Mouse (Mus musculus) forebrain, embryonic 14.5 days (tissue): ENCODE measurements around the gene Trhr2. TPM values are rescaled to one million over a fixed set of nuclear protein-coding genes. Genes with fewer than 3 reads are reported as not detected.

Source experiments
- ATAC-seq: fragments of 200-750 bp; cut with Nextera tagmentation; 2 replicates; pipeline ENCODE4 v1.8.0; 2017; ENCODE audit warnings: mild to moderate bottlenecking, moderate library complexity
- DNase-seq: peaks from one replicate; pipeline ENCODE4 v3.0.0-alpha.2; 2015; ENCODE audit warnings: low spot score
- H3K27ac ChIP-seq: fragments of 300-500 bp; sonication (generic); 2 replicates; pipeline ENCODE4 v1.5.1; 2014; ENCODE audit warnings: low read depth, mild to moderate bottlenecking, control low read depth, low read length, moderate library complexity
- H3K27me3 ChIP-seq: fragments of 300-500 bp; sonication (generic); replicated peaks from 2 replicates; pipeline ENCODE4 v1.6.1; 2014; ENCODE audit warnings: low read length, control low read depth, mixed read lengths; ENCODE audit not compliant: control insufficient read depth, insufficient read depth
- H3K36me3 ChIP-seq: fragments of 300-500 bp; sonication (generic); 2 replicates; pipeline ENCODE4 v1.6.1; 2014; ENCODE audit warnings: low read length, control low read depth; ENCODE audit not compliant: control insufficient read depth, insufficient read depth
- H3K4me1 ChIP-seq: fragments of 300-500 bp; sonication (generic); 2 replicates; pipeline ENCODE4 v1.6.1; 2014; ENCODE audit warnings: antibody characterized with exemption, low read length, control low read depth; ENCODE audit not compliant: control insufficient read depth, insufficient read depth
- H3K4me2 ChIP-seq: fragments of 300-500 bp; sonication (generic); 2 replicates; pipeline ENCODE4 v1.6.1; 2014; ENCODE audit warnings: mild to moderate bottlenecking, control low read depth, low read length
- H3K4me3 ChIP-seq: fragments of 300-500 bp; sonication (generic); 2 replicates; pipeline ENCODE4 v1.5.1; 2014; ENCODE audit warnings: low read depth, low read length, control low read depth
- H3K9ac ChIP-seq: fragments of 300-500 bp; sonication (generic); 2 replicates; pipeline ENCODE4 v1.6.1; 2014; ENCODE audit warnings: mild to moderate bottlenecking, low read length, control low read depth, moderate library complexity
- H3K9me3 ChIP-seq: fragments of 300-500 bp; sonication (generic); replicated peaks from 2 replicates; pipeline ENCODE4 v1.6.1; 2016; ENCODE audit warnings: low read length, control low read depth, mixed read lengths; ENCODE audit not compliant: control insufficient read depth
- WGBS: fragments of 180-500 bp; shearing (Covaris S2); extraction: QIAGEN DNeasy Blood & Tissue Kit; methylation state at CpG from one replicate; pipeline ENCODE4 v1.1.7; 2014; 5-methylcytosine and 5-hydroxymethylcytosine counted together
- polyA plus RNA-seq: library from polyadenylated mRNA; unstranded; fragments of >200 nt; fragmentation: Nextera tagmentation; extraction: Ambion mirVana; gene quantifications from 2 replicates; pipeline ENCODE4 v1.2.1, GENCODE M21; 2014

Gene Trhr2
- polyA plus RNA-seq, 1 experiment from 2014 or later, result not detected

DNA sequence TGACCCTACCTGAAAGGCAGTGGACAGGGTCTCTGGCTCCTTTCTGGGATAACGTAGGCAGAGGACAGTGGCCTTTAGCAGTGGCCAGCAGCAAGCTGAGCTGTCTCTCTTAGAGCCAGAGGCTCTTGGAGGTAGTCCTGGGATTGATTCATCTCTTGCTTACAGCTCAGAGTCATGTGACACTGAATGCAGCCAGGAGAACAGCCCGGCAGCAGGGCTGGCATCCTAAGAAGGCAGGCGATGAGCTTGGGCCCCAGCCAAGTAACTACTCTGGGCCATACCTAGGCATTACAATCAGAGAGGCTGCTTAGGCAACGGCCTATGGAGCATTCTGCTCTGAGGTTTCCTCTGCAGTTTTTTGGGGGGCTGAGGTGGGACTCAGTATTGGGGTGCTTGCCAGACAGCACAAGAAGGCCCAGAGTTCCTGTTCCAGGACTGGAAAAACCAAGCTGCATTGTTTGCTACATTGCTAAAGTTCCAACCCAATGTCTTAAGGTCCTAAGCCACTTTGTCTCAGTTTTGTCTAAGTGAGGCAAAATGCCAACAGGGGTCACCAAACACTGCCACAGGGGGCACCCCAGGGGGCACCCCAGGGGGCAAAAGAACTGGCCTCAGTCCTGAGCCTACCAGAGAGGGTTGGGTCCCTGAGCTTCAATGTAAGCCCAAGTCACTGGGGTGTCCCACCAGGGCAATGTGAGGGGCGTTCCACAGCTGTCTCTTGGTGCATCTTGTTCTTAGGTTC is 12.6 kb downstream of the Trhr2 start:
- Histone ChIP-seq H3K4me3 (no peak overlapping the region), H3K27ac (peak overlapping the region; percentile 46; the same call in 1 of the 2 replicates), H3K9me3 (no peaks in the 10 kb centered on the region), H3K4me2 (no peak overlapping the region), H3K27me3 (peaks cover 16% of the 10 kb centered on the region; the same call in 1 of the 2 replicates), H3K36me3 (no peaks in the 10 kb centered on the region), H3K9ac (no peak overlapping the region), H3K4me1 (peaks cover 9% of the 10 kb centered on the region)
- peak; percentile 71; the same call in 1 of the 2 replicates for ATAC-seq
- peak; percentile 85 for DNase-seq
- WGBS, result 45% methylated on average over 5 of the region's 5 CpGs

- WGBS, result 58% methylated on average over 12 of the region's 12 CpGs
- peaks cover 7% of the 10 kb centered on the region for H3K4me1 ChIP-seq
- no peaks in the 10 kb centered on the region for H3K36me3 ChIP-seq
- H3K9ac ChIP-seq, result no peak overlapping the region
- H3K9me3 ChIP-seq, result no peaks in the 10 kb centered on the region
- no peak overlapping the region for H3K27ac ChIP-seq
- H3K4me3 ChIP-seq, result no peak overlapping the region
- peaks cover 19% of the 10 kb centered on the region for H3K27me3 ChIP-seq
- no peak overlapping the region for H3K4me2 ChIP-seq
- DNase-seq (no peak), ATAC-seq (no peak)
Measured at GRCm38 (mm10) chr8:122345181-122346095, 15.1 kb downstream of the Trhr2 start.

DNA sequence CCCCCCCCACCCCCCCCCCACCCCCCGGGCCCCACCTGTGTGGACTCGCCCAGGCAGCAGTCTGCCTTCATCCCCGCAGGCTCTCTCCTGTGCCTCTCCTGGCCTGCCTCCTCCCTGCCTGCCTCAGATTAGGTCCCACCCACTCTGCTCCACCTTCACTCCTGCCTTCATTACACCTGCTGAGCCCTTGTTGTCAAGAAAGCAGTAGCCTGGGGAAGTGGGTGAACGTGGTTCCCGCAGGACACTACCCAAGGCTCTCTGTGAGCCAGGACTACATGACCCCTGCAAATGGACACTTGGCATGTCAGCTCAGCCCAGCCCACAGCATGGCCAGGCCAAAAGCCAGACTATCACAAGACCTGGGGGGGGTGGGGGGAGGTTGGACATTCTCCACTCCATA is 16.3 kb downstream of the Trhr2 start:
- peaks cover 20% of the 10 kb centered on the region for H3K27me3 ChIP-seq
- no peak for DNase-seq
- H3K27ac ChIP-seq, result no peak overlapping the region
- H3K4me1 ChIP-seq, result peaks cover 4% of the 10 kb centered on the region; the same call in 1 of the 2 replicates
- no peak overlapping the region for H3K4me3 ChIP-seq
- no peak overlapping the region for H3K9ac ChIP-seq
- WGBS, result 0% methylated on average over 2 of the region's 5 CpGs
- H3K4me2 ChIP-seq, result no peak overlapping the region
- no peaks in the 10 kb centered on the region for H3K9me3 ChIP-seq
- no peaks in the 10 kb centered on the region for H3K36me3 ChIP-seq
- ATAC-seq, result no peak

DNA sequence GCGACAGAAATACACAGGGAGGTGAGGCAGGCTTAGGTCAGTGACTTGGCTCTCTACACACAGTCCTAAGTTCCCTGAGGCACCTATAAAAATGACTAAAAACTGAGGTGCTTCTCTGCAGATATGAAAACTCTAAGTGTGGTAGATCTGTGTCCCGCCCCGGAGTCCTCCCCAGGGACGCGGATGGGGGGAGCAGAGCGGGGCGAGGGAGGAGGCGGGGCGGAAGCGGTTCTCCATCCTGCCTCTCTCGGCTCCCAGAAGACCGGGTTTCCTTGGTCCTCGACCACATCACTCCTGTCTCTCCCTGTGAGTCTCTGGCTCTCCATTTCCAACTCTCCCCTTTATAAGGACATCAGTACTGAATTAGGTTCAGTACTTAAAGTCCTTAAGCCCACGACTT is 16.8 kb downstream of the Trhr2 start:
- DNase-seq (no peak), ATAC-seq (no peak)
- 4% methylated on average over 14 of the region's 14 CpGs for WGBS
- peak overlapping the region; percentile 41 for H3K4me2 ChIP-seq
- H3K9ac ChIP-seq, result peak overlapping the region; percentile 32; the same call in 1 of the 2 replicates
- no peak overlapping the region for H3K27ac ChIP-seq
- H3K36me3 ChIP-seq, result no peaks in the 10 kb centered on the region
- peak overlapping the region; percentile 17 for H3K4me3 ChIP-seq
- H3K9me3 ChIP-seq, result no peaks in the 10 kb centered on the region
- peaks cover 23% of the 10 kb centered on the region for H3K27me3 ChIP-seq
- H3K4me1 ChIP-seq, result peaks cover 4% of the 10 kb centered on the region; the same call in 1 of the 2 replicates

DNA sequence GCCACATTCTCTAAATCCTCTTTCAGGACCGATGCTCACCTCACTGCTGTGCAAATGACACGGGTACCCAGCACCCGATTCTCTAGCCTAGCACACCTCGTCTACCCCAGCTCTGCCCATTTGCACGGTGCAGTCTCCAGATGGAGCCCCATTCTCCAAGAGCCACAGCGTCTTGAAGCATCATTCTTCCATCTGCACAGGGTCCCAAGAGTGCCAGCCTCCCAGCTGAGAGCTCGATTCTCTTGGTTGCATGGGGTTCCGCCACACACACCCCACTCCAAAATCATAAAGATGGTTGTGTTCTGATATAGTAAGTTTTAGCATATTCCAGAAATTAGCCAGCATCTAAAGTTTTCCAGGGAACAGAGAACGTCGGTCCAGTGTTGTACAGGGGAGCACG is 17.2 kb downstream of the Trhr2 start:
- peaks cover 26% of the 10 kb centered on the region for H3K27me3 ChIP-seq
- H3K4me3 ChIP-seq, result peak overlapping the region; percentile 17
- H3K27ac ChIP-seq, result no peak overlapping the region
- no peak for DNase-seq
- H3K4me1 ChIP-seq, result peaks cover 4% of the 10 kb centered on the region; the same call in 1 of the 2 replicates
- WGBS, result 3% methylated on average over 11 of the region's 11 CpGs
- peak overlapping the region; percentile 41 for H3K4me2 ChIP-seq
- no peaks in the 10 kb centered on the region for H3K36me3 ChIP-seq
- peak overlapping the region; percentile 32 for H3K9ac ChIP-seq
- 0 out of 2 replicates have a peak, but pooled peaks have one; percentile 36 for ATAC-seq
- H3K9me3 ChIP-seq, result no peaks in the 10 kb centered on the region

DNA sequence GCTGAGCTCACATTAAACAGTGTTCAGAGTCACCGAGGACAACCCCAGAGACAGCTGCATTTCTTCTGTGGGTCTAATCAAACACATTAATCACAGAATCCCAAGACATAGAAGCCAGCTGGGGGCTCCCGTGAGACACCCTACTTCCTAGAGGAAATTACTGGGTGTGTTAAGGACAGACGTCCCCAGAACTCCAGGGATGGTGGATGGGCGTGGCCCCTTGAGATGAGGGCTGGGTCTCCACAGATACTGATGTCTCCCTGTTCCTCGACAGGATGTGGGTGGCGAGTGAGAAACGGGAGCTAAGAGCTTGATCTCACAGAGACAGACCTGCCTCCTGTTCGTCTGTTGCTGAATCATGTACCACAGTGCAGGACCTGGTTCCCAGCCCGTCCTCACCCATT is 17.7 kb downstream of the Trhr2 start:
- peak overlapping the region; percentile 41 for H3K4me2 ChIP-seq
- no peaks in the 10 kb centered on the region for H3K9me3 ChIP-seq
- ATAC-seq (no peak), DNase-seq (peak; percentile 23)
- H3K4me1 ChIP-seq, result peaks cover 4% of the 10 kb centered on the region; the same call in 1 of the 2 replicates
- H3K27me3 ChIP-seq, result peaks cover 32% of the 10 kb centered on the region
- H3K36me3 ChIP-seq, result no peaks in the 10 kb centered on the region
- H3K27ac ChIP-seq, result no peak overlapping the region
- 8% methylated on average over 9 of the region's 9 CpGs for WGBS
- H3K4me3 ChIP-seq, result no peak overlapping the region
- H3K9ac ChIP-seq, result peak overlapping the region; percentile 32; the same call in 1 of the 2 replicates

GRCm38 (mm10) chr8:122342362-122342761 is 18.2 kb downstream of the Trhr2 start:
- no peak overlapping the region for H3K9ac ChIP-seq
- no peak overlapping the region for H3K4me2 ChIP-seq
- H3K9me3 ChIP-seq, result no peaks in the 10 kb centered on the region
- peaks cover 36% of the 10 kb centered on the region for H3K27me3 ChIP-seq
- H3K27ac ChIP-seq, result no peak overlapping the region
- H3K4me1 ChIP-seq, result peaks cover 4% of the 10 kb centered on the region; the same call in 1 of the 2 replicates
- ATAC-seq (no peak), DNase-seq (no peak)
- no peak overlapping the region for H3K4me3 ChIP-seq
- no peaks in the 10 kb centered on the region for H3K36me3 ChIP-seq
- WGBS, result 52% methylated on average over 5 of the region's 5 CpGs

DNA sequence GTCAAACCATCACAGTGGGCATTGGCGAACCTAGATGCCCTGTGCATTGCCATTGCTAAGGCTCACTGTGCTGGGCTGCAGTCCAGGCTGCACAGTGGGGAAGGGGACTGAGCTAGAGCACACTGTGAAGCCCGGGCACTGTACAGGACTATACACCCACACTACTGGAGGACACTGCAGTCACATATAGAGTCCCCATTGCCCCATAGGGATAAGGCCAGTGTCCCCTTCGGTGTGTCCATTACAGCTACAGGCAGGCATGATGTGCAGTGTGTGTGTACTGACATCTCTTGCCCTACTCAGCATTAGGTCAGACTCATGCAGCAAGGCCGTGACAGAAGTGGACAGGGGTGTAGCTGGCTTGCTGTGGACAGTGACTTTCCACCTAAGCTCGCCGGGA is 18.8 kb downstream of the Trhr2 start:
- Histone ChIP-seq H3K4me3 (no peak overlapping the region), H3K36me3 (no peaks in the 10 kb centered on the region), H3K9me3 (no peaks in the 10 kb centered on the region), H3K9ac (no peak overlapping the region), H3K27me3 (peaks cover 42% of the 10 kb centered on the region), H3K4me2 (no peak overlapping the region), H3K4me1 (peaks cover 4% of the 10 kb centered on the region; the same call in 1 of the 2 replicates), H3K27ac (no peak overlapping the region)
- no peak for DNase-seq
- WGBS, result 81% methylated on average over 6 of the region's 6 CpGs
- no peak for ATAC-seq
